Mouse (Mus musculus): ENCODE results near the gene Cyp1a1. TPM values are rescaled to one million over a fixed set of nuclear protein-coding genes. Genes with fewer than 3 reads are reported as not detected.

Gene Cyp1a1
- total RNA-seq, 2 experiments from 2014 or later, result 0.12 TPM; not detected in 1

DNA sequence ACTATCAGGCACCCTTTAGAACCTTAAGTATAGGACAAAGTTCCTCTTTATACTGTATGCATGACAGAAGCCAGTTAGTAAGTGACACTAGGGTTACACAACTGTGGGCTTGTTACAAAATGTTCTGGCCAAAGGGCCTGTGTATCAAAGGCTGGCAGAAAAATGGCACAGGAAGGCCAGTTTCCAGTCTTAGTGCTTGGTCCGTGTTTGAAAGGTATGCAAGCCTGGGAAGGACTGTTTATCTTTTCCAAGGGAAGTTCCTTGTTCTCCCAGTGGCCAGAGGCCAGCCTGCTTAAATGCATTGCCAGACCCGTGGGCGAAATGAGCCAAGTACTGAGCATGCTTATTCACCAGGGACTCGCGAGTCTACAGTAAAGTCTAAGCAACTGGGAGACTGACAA, 35.6 kb downstream of the Cyp1a1 start:
- Histone ChIP-seq H3K4me3 (no peak overlapping the region), H3K27ac (peak overlapping the region; percentile 80)
- peak; percentile 41 to 43 for DNase-seq (ENCODE audit: low spot score in 2 of 2)
- TF ChIP-seq CTCF (conservative IDR thresholded peaks at IDR 0.05), result no peak

GRCm38 (mm10) chr9:57723796-57724195, 36.1 kb downstream of the Cyp1a1 start:
- DNase-seq (ENCODE audit: low spot score in 2 of 2), result no peak
- no peak overlapping the region for H3K4me3 ChIP-seq
- H3K27ac ChIP-seq, result peak overlapping the region; percentile 80
- TF ChIP-seq CTCF (conservative IDR thresholded peaks at IDR 0.05), result no peak

DNA sequence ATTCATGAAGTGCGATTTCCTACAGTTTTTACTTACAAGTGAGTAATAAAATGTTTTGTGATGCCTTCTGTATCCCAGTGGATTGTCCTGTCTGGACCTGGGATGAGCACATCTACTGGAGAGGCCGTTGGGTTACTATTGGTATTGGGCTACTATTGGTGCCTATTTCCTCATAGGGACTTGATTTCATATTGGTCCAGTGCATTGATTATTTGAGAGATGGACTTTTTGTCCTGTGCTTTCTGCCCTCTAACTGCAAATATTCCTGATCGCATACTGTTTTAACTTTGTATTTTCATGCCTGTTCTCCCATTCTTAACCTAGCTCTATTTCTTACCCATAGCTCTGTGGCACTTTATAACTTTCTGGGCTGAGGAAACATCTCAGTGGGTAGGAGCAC, 37.0 kb downstream of the Cyp1a1 start:
- TF ChIP-seq CTCF (conservative IDR thresholded peaks at IDR 0.05), result no peak
- no peak for DNase-seq (ENCODE audit: low spot score in 2 of 2)
- Histone ChIP-seq H3K27ac (no peak overlapping the region), H3K4me3 (no peak overlapping the region)

DNA sequence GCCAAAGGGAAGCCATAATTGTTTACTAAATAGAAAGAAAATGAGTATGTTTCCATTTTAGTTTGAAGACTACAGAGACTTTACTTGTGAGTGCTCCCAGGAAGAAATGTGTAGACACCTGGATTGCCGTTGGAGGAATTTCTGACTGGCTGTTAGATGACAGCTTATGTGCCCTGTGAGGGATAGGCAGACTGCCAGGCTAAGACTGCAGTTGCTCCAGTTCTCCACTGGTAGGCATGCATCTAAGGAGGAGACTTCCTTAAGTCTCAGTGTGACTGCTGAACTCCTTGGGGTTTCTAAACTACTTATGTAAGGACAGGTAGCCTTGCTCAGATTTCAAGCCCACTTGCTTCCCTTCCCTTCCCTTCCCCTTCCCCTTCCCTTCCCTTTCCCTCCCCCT, 40.6 kb downstream of the Cyp1a1 start:
- DNase-seq (ENCODE audit: low spot score in 2 of 2), result no peak
- no peak overlapping the region for H3K27ac ChIP-seq
- peak; percentile 64 for TF ChIP-seq CTCF (conservative IDR thresholded peaks at IDR 0.05)
- H3K4me3 ChIP-seq, result no peak overlapping the region

DNA sequence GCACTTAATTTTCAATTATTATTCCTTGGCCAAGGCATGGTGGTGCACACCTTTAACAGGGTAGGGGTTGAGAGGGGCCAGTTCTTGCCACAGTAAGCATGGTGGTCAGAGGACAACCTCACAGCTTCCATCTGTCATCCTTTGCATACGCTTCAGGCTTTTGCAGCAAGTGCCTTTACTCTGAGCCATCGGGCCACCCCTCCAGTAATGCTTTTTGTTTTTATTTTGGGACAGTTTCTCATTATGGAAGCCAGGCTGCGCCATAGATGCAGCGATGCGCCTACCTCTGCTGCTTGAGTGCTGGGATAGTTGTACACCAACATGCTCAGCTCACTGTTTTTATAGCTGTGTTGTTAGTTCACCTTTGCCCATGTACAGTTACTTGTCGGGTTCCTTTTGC, 45.9 kb downstream of the Cyp1a1 start:
- TF ChIP-seq CTCF (conservative IDR thresholded peaks at IDR 0.05), result no peak
- Histone ChIP-seq H3K4me3 (no peak overlapping the region), H3K27ac (no peak overlapping the region)
- DNase-seq (ENCODE audit: low spot score in 2 of 2), result no peak

DNA sequence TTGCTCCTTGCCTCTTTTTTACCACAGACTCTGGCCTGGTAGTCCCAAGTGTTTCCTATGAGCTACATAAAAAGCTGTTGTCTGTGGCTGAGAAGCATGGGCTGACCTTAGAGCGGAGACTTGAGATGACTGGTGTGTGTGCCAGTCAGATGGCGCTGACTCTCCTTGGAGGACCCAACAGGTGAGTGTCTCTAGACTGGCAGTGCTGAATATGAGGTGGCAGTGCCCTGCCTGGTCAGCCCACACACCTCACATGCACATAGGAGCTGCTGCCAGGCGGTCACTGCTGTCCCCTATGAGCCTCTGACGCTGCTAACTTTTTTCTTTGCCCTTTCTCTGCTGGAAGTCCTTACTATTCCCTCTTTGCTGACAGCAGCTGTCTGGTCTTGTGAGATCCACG, 52.1 kb downstream of the Cyp1a1 start:
- no peak for DNase-seq (ENCODE audit: low spot score in 2 of 2)
- Histone ChIP-seq H3K4me3 (no peak overlapping the region), H3K27ac (no peak overlapping the region)
- no peak for TF ChIP-seq CTCF (conservative IDR thresholded peaks at IDR 0.05)

DNA sequence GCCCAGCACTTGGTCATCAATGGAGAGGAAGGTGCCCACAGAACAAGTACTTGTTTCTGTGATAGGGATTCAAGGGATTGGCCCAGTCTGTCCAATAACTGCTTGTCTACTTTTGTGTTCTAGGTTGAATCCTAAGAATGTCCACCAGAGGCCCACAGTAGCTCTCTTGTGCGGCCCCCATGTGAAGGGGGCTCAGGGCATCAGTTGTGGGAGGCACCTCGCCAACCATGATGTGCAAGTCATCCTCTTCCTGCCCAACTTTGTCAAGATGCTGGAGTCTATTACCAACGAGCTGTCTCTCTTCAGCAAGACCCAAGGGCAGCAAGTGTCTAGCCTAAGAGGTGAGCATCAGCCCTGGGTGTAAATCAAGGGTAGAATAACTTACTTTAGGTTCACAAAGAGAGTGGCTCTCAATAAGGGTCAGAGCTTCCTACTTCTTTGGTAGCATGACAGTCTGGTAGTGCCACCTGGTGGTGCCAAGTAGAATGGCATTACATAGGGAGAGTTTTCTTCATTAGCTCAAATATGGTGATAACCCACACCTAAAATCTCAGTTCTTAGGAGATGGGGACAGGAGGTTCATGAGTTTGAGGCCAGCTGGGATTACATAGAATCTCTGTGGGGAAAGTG, 56.8 kb downstream of the Cyp1a1 start:
- no peak overlapping the region for H3K4me3 ChIP-seq
- DNase-seq (ENCODE audit: low spot score in 2 of 2), result peak in 1 of 2 experiments; percentile 59
- H3K27ac ChIP-seq, result no peak overlapping the region
- TF ChIP-seq CTCF (conservative IDR thresholded peaks at IDR 0.05), result peak; percentile 89

- Histone ChIP-seq H3K4me3 (no peak overlapping the region), H3K27ac (no peak overlapping the region)
- TF ChIP-seq CTCF (conservative IDR thresholded peaks at IDR 0.05), result no peak
- no peak for DNase-seq (ENCODE audit: low spot score in 2 of 2)
Observed at GRCm38 (mm10) chr9:57747067-57747466, 59.3 kb downstream of the Cyp1a1 start.

GRCm38 (mm10) chr9:57748137-57748536, 60.4 kb downstream of the Cyp1a1 start:
- Histone ChIP-seq H3K4me3 (no peak overlapping the region), H3K27ac (peak overlapping the region; percentile 29; the same call in 1 of the 2 replicates)
- TF ChIP-seq CTCF (conservative IDR thresholded peaks at IDR 0.05), result no peak
- DNase-seq (ENCODE audit: low spot score in 2 of 2), result no peak

- no peak for DNase-seq (ENCODE audit: low spot score in 2 of 2)
- Histone ChIP-seq H3K27ac (peak overlapping the region; percentile 29; the same call in 1 of the 2 replicates), H3K4me3 (no peak overlapping the region)
- no peak for TF ChIP-seq CTCF (conservative IDR thresholded peaks at IDR 0.05)
Observed at GRCm38 (mm10) chr9:57748831-57749230, 61.1 kb downstream of the Cyp1a1 start.

- no peak for TF ChIP-seq CTCF (conservative IDR thresholded peaks at IDR 0.05)
- no peak for DNase-seq (ENCODE audit: low spot score in 2 of 2)
- peak overlapping the region; percentile 64 for H3K27ac ChIP-seq
- H3K4me3 ChIP-seq, result no peak overlapping the region
Observed at GRCm38 (mm10) chr9:57750901-57751300, 63.2 kb downstream of the Cyp1a1 start.

Other genes with a start within 250 kb of the Cyp1a1 start
- 10 to 100 TPM; 16.5 to 16.9 TPM for gene Ppcdc, start 247.8 kb upstream of the Cyp1a1 start, total RNA-seq (2021)
- 100 to 1,000 TPM; 365 to 385 TPM for gene Scamp5, start 219.9 kb upstream of the Cyp1a1 start, total RNA-seq (2021)
- gene Rpp25, start 183.9 kb upstream of the Cyp1a1 start, total RNA-seq (2021), result 10 to 100 TPM in 1 of 2 experiments, 1 to 10 TPM in 1; 9.5 to 10.2 TPM
- gene Cox5a, start 166.7 kb upstream of the Cyp1a1 start, total RNA-seq (2021), result 100 to 1,000 TPM; 372 to 376 TPM
- 10 to 100 TPM; 19.9 to 25.7 TPM for gene Fam219b, start 150.4 kb upstream of the Cyp1a1 start, total RNA-seq (2021)
- 10 to 100 TPM; 72.5 to 77.6 TPM for gene Mpi, start 135.2 kb upstream of the Cyp1a1 start, total RNA-seq (2021)
- 10 to 100 TPM; 22.5 to 26.3 TPM for gene Scamp2, start 127.0 kb upstream of the Cyp1a1 start, total RNA-seq (2021)
- gene Ulk3, start 98.5 kb upstream of the Cyp1a1 start, total RNA-seq (2021), result 10 to 100 TPM; 32.7 to 35.4 TPM
- gene Cplx3, start 81.6 kb upstream of the Cyp1a1 start, total RNA-seq (2021), result 1 to 10 TPM; 3.7 to 5.9 TPM
- gene Lman1l, start 67.2 kb upstream of the Cyp1a1 start, total RNA-seq (2021), result not detected
- 10 to 100 TPM; 34.7 to 37.5 TPM for gene Csk, start 34.3 kb upstream of the Cyp1a1 start, total RNA-seq (2021)
- not detected for gene Cyp1a2, start 4.2 kb upstream of the Cyp1a1 start, total RNA-seq (2021)
- gene Edc3, start 20.6 kb downstream of the Cyp1a1 start, total RNA-seq (2021), result 10 to 100 TPM; 13.2 to 14.1 TPM
- gene Clk3, start 77.9 kb downstream of the Cyp1a1 start, total RNA-seq (2021), result 10 to 100 TPM; 80.2 to 83.4 TPM
- 1 to 10 TPM; 8.1 to 9.2 TPM for gene Arid3b, start 148.9 kb downstream of the Cyp1a1 start, total RNA-seq (2021)
- 10 to 100 TPM; 98.5 to 98.7 TPM for gene Ubl7, start 223.1 kb downstream of the Cyp1a1 start, total RNA-seq (2021)

All from layer of hippocampus, adult 2 months (tissue).